Mouse (Mus musculus) neural tube, embryonic 14.5 days (tissue): Measurements from ENCODE around the gene Lonp2. TPM values are rescaled to one million over a fixed set of nuclear protein-coding genes. Genes with fewer than 3 reads are reported as not detected.

ENCODE experiments used
- ATAC-seq: fragments of 200-750 bp; cut with Nextera tagmentation; 2 replicates; pipeline ENCODE4 v1.8.0; 2017; ENCODE audit warnings: low read depth, mild to moderate bottlenecking, moderate TSS enrichment, moderate library complexity
- H3K27ac ChIP-seq: fragments of 300-500 bp; sonication (generic); 2 replicates; pipeline ENCODE4 v1.5.1; 2014; ENCODE audit warnings: low read depth, mild to moderate bottlenecking, control low read depth, low read length, moderate library complexity, mixed read lengths
- H3K27me3 ChIP-seq: fragments of 300-500 bp; sonication (generic); 2 replicates; pipeline ENCODE4 v1.6.1; 2014; ENCODE audit warnings: low read length; ENCODE audit not compliant: control insufficient read depth, insufficient read depth
- H3K36me3 ChIP-seq: fragments of 300-500 bp; sonication (generic); 2 replicates; pipeline ENCODE4 v1.6.1; 2014; ENCODE audit warnings: low read length, mixed read lengths; ENCODE audit not compliant: control insufficient read depth, insufficient read depth
- H3K4me1 ChIP-seq: fragments of 300-500 bp; sonication (generic); 2 replicates; pipeline ENCODE4 v1.6.1; 2014; ENCODE audit warnings: low read length; ENCODE audit not compliant: control insufficient read depth, insufficient read depth
- H3K4me2 ChIP-seq: fragments of 300-500 bp; sonication (generic); 2 replicates; pipeline ENCODE4 v1.6.1; 2014; ENCODE audit warnings: mild to moderate bottlenecking, low read depth, low read length, control low read depth
- H3K4me3 ChIP-seq: fragments of 300-500 bp; sonication (generic); 2 replicates; pipeline ENCODE4 v1.5.1; 2014; ENCODE audit warnings: low read depth, low read length, control low read depth, mixed read lengths
- H3K9ac ChIP-seq: fragments of 300-500 bp; sonication (generic); replicated peaks from 2 replicates; pipeline ENCODE4 v1.6.1; 2014; ENCODE audit warnings: low read depth, mild to moderate bottlenecking, control low read depth, low read length, mixed read lengths
- H3K9me3 ChIP-seq: fragments of 300-500 bp; sonication (generic); 2 replicates; pipeline ENCODE4 v1.6.1; 2016; ENCODE audit warnings: low read length; ENCODE audit not compliant: control insufficient read depth
- WGBS: fragments of 180-500 bp; shearing (Covaris S2); extraction: QIAGEN DNeasy Blood & Tissue Kit; methylation state at CpG from one replicate; pipeline ENCODE4 v1.1.7; 2014; 5-methylcytosine and 5-hydroxymethylcytosine counted together
- polyA plus RNA-seq: library from polyadenylated mRNA; unstranded; fragments of >200 nt; fragmentation: Nextera tagmentation; extraction: Ambion mirVana; gene quantifications from 2 replicates; pipeline ENCODE4 v1.2.1, GENCODE M21; 2014

The Lonp2 gene
- polyA plus RNA-seq, 1 experiment from 2014 or later: 82.5 TPM

DNA sequence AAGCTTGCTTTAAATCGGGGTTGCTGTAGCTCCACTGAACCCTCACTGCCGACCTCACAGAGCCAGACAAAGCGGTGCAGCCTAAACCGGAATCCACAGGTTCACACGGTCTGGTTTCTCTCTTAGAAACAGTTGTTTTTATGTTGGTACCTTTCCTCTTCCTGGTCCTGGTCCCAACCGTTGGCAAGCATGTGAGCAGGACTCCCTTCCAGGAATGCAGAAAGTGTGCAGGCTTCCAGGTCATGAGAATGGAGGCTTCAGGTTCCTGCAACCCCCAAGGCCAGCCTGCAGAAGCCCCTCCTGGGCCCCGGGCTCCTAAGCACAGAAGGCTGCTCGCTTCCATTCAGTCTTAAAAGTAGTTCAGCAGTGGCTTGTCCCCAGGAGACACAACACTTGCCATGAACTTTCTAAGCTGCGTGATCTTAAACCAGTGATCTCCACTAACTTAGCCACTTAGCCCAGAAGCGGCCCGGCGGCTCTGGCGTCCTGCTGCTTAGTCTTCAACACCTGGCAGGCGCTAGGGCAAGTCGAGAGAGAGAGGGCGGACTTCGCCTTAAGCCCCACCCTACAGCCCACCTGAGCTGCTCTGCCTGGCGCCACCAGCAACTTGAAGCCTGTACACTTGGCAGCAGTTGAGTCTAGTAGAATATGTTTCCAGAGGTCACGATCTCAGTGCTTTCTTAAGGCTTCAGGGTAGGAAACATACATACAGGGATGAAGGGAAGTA is 104.5 kb downstream of the Lonp2 start:
- Histone ChIP-seq H3K27me3 (no peaks in the 10 kb centered on the region), H3K4me2 (no peak overlapping the region), H3K9me3 (no peaks in the 10 kb centered on the region), H3K9ac (no peak overlapping the region), H3K4me3 (no peak overlapping the region), H3K4me1 (0 out of 2 replicates have a peak, but pooled peaks cover 9% of the 10 kb centered on the region), H3K27ac (no peak overlapping the region), H3K36me3 (no peaks in the 10 kb centered on the region)
- ATAC-seq: no peak
- 78% methylated on average over 19 of the region's 19 CpGs for WGBS

DNA sequence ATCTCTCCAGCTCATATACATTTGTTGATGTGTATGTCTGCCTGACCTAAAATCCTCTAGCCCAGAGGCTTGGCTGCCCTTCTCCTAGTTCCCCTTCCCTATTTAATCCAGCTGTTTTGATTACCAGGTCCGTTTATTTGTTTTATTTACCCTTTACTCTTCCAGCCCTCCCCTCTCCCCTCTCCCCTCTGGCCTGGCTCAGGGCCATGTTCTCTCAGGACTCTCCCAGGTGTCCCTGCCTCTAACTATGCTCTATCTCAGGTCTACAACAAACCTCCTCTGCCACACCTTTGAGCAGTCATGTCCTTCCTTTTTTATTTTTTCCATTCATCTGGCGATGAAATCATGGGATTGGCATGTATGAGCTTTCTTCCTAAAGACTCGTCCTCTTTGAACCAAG is 106.5 kb downstream of the Lonp2 start:
- H3K9ac ChIP-seq: no peak overlapping the region
- H3K9me3 ChIP-seq: no peaks in the 10 kb centered on the region
- no peaks in the 10 kb centered on the region for H3K27me3 ChIP-seq
- no peak overlapping the region for H3K4me2 ChIP-seq
- WGBS: 52% methylated on average over 3 of the region's 3 CpGs
- H3K4me1 ChIP-seq: 0 out of 2 replicates have a peak, but pooled peaks cover 9% of the 10 kb centered on the region
- H3K36me3 ChIP-seq: no peaks in the 10 kb centered on the region
- ATAC-seq: no peak
- H3K4me3 ChIP-seq: no peak overlapping the region
- H3K27ac ChIP-seq: no peak overlapping the region

DNA sequence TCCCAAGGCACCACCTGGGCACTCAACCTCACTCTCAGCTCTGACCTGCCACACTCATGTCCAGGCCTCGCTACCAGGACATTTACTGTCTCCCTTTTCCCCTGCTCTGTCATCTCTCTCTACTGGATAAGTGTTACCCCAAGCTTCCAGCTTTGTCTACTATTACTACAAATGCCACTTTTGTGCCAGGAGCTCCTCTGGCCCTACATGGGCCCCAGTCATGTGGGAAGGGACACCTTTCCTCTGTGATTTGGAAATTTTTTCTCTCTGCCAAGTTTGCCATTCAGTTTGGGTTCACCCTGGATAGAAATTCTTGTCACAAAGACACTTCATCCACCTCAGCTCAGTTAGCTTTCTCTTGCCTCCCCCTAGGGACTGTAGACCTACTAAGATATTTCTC is 107.0 kb downstream of the Lonp2 start:
- no peak overlapping the region for H3K9ac ChIP-seq
- no peak for ATAC-seq
- H3K4me3 ChIP-seq: no peak overlapping the region
- no peak overlapping the region for H3K4me2 ChIP-seq
- H3K9me3 ChIP-seq: no peaks in the 10 kb centered on the region
- no peaks in the 10 kb centered on the region for H3K36me3 ChIP-seq
- WGBS: 88% methylated on average over 1 of the region's 1 CpGs
- no peaks in the 10 kb centered on the region for H3K27me3 ChIP-seq
- 0 out of 2 replicates have a peak, but pooled peaks cover 9% of the 10 kb centered on the region for H3K4me1 ChIP-seq
- H3K27ac ChIP-seq: no peak overlapping the region; the same call in 1 of the 2 replicates

DNA sequence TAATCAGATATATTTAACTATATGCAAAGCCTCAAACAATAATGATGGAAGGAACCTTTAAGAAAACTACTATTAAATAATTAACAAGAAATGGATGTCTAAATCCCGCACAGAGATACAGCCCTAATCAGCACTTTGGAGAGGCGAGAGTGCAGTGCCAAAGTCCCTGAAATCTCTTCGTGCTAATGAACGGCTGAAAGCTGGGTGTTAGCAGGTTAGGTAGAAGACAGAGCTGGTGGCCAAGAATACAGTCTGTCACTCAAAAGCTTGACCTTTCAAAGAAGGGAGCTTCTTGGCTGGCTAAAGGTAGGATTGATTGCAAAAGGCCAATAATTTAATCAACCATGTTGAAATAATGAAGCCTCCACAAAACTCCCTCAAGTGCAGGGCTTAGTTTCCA is 110.3 kb downstream of the Lonp2 start:
- Histone ChIP-seq H3K9me3 (no peaks in the 10 kb centered on the region), H3K4me3 (no peak overlapping the region), H3K9ac (no peak overlapping the region), H3K4me1 (peaks cover 9% of the 10 kb centered on the region; the same call in 1 of the 2 replicates), H3K36me3 (no peaks in the 10 kb centered on the region), H3K4me2 (no peak overlapping the region), H3K27ac (no peak overlapping the region), H3K27me3 (no peaks in the 10 kb centered on the region)
- 79% methylated on average over 4 of the region's 4 CpGs for WGBS
- no peak for ATAC-seq

DNA sequence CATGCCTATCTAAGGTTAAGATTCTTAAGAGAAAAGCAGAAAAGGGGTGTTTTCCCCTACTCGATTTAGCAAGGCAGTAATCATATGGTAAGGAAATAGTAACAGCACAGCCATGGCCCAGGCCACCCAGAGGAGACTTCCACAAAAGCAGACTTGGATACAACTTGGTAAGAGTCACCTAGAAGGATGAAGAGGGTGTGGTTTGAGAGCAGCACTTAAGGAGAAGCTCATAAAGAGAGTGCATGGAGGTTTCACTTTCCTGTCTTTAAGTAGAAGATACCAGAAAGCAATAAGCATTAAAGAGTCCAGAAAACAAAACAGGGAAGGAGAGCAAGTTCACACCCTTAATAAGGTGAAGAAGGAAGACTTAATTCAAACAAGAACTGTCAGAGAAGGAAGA is 111.1 kb downstream of the Lonp2 start:
- ATAC-seq: no peak
- Histone ChIP-seq H3K36me3 (no peaks in the 10 kb centered on the region), H3K4me2 (no peak overlapping the region), H3K4me3 (no peak overlapping the region), H3K27me3 (no peaks in the 10 kb centered on the region), H3K9me3 (no peaks in the 10 kb centered on the region), H3K27ac (no peak overlapping the region), H3K4me1 (peaks cover 9% of the 10 kb centered on the region; the same call in 1 of the 2 replicates), H3K9ac (no peak overlapping the region)
- WGBS: 87% methylated on average over 1 of the region's 1 CpGs

DNA sequence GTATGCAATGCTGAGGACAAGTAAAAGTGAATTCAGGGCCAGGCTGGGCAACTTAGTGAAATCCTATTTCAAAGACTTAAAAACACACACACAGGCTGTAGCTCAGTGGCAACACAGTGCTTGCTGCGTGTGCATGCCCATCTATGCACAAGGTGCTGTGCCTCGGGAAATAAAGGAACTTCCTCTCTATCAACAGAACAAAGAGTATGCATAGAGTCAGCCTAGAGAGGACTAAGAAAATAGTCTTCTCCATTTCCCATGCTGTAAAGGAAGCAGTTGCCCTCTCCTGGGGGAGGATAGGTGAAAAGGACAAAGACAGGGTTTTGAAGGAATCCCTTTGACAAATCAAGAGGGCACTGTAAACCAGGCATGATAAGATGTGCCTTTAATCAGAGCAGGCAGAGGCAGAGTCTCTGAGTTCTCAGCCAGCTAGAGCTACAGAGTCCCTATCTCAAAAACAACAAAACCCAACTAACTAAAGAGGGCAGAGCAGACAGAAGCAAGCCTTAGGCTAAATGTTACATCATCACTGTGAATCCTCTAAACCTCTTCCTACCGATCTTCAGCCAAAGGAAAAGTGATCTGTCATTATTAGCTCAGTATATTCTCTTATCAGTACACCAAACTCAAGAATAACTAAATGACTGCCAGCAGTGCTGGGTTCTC is 111.7 kb downstream of the Lonp2 start:
- H3K4me3 ChIP-seq: no peak overlapping the region
- no peaks in the 10 kb centered on the region for H3K27me3 ChIP-seq
- H3K9ac ChIP-seq: no peak overlapping the region
- peaks cover 7% of the 10 kb centered on the region; the same call in 1 of the 2 replicates for H3K4me1 ChIP-seq
- 57% methylated on average over 3 of the region's 3 CpGs for WGBS
- no peaks in the 10 kb centered on the region for H3K36me3 ChIP-seq
- ATAC-seq: no peak
- no peak overlapping the region for H3K4me2 ChIP-seq
- no peaks in the 10 kb centered on the region for H3K9me3 ChIP-seq
- no peak overlapping the region for H3K27ac ChIP-seq

DNA sequence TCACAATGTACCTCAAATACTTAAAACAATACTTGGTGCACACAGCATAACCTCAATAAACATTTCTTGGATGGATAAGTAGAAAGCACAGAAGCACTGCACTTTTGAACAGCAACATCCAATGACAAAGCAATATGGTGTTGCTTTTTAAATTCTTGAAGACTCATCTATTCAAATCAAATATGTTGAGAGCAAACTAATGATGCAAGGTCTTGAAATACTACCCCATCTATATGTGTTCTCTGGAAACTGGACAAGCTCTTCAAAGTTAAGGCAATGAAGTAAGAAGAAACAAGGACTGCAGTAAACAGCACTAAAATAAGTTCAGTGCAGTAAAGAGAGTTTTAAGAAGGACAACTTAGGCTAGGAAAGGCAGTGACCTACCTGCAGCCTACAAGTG is 117.1 kb downstream of the Lonp2 start:
- Histone ChIP-seq H3K9me3 (no peaks in the 10 kb centered on the region), H3K4me3 (no peak overlapping the region), H3K9ac (no peak overlapping the region), H3K27ac (no peak overlapping the region), H3K27me3 (no peaks in the 10 kb centered on the region), H3K36me3 (no peaks in the 10 kb centered on the region), H3K4me1 (peaks cover 23% of the 10 kb centered on the region; the same call in 1 of the 2 replicates), H3K4me2 (no peak overlapping the region)
- no peak for ATAC-seq

DNA sequence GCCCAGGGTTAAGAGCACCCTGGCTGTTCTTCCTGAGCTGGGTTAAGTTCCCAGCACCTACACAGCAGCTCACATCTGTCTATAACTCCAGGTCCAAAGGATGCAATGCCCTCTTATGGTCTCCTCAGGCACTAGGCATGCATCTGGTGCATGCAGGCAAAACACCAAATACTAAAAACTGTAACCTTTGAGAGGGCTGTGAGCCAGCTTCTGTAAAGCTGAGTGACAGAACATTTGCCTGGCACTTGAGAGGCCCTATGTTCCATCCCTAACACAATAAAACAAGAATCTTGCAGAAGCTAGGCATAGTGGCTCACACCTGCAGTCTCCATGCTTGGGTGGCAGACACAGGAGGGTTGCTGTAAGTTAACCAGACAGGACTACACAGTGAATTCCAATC is 117.8 kb downstream of the Lonp2 start:
- Histone ChIP-seq H3K4me2 (no peak overlapping the region), H3K4me1 (peaks cover 21% of the 10 kb centered on the region; the same call in 1 of the 2 replicates), H3K9ac (no peak overlapping the region), H3K27me3 (no peaks in the 10 kb centered on the region), H3K9me3 (no peaks in the 10 kb centered on the region), H3K4me3 (no peak overlapping the region), H3K27ac (no peak overlapping the region), H3K36me3 (no peaks in the 10 kb centered on the region)
- no peak for ATAC-seq

DNA sequence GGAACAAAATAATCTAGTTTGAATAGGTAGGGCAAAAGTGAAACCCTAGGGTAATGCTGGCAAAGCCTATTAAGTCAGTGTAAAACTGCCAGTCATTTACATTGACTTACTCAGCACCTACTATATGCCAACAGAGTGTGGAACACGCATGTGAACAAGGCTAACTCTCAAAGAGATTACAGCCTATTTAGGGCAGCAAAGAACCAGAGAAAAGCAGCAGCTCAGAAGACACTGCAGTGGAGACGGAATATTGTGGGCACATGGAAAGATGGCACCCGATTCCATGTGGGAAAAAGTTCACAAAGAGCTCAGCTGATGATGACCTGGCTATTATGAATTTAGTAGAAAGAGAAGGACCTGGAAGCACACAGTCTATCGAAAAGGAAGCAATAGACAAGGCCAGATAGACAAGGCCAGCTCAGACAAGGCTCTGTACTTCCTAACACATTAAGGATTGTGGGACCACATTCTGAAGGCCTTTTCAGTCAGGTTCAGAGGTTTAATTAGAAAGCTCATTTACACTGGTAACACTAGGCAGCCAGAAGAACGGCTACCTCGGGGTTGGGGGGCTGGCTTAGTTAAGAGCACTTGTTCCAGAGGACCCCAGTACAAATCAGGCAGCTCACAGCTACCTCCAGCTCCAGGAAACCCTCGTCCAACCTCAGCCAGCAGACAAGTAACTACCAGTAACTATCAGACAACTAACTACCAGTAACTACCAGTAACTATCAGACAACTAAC is 118.9 kb downstream of the Lonp2 start:
- Histone ChIP-seq H3K4me2 (no peak overlapping the region), H3K9me3 (no peaks in the 10 kb centered on the region), H3K4me3 (no peak overlapping the region), H3K9ac (no peak overlapping the region), H3K4me1 (peaks cover 25% of the 10 kb centered on the region; the same call in 1 of the 2 replicates), H3K36me3 (no peaks in the 10 kb centered on the region), H3K27me3 (no peaks in the 10 kb centered on the region), H3K27ac (no peak overlapping the region)
- 76% methylated on average over 7 of the region's 7 CpGs for WGBS
- no peak for ATAC-seq
